In the genomic region with DNA sequence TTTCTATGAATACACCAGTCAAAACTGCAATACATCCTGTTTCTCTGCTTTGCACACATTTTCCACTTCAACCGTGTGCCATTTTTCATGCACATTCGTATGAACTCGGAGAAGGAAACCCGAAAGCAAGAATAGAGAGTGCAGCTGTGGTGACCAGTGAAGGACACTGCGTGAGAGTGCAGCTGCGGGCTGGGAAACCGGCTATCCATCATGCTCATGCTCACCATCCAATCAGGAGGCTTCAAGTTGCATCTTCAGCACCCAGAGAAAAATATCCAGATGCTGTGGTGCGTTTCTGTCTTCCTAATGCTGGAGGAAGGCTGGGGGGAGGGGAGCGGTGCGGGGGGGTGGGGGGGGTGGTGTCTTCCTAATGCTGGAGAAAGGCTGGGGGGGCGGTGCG, we compare ENCODE assay signal across 14 mouse cellular contexts. TPM values are rescaled to one million over a fixed set of nuclear protein-coding genes. Genes with fewer than 3 reads are reported as not detected.
DNase-seq lines count a peak whose midpoint lies in the region; ATAC-seq and TF ChIP-seq lines count a peak whose summit lies in the region.
"Had no signal": no experiment of that assay in that cellular context is flagged by ENCODE, and none has a peak within 500 bp of the region (broad histone marks: within the 10 kb centered on the region; RNA-seq: fewer than 3 reads in every experiment).

No protein-coding gene starts in this region.

- WGBS in embryonic facial prominence, embryonic 14.5 days, result 28% methylated on average over 8 of the region's 12 CpGs
- WGBS in hindbrain, embryonic 16.5 days, result 8% methylated on average over 8 of the region's 12 CpGs
- WGBS in midbrain, postnatal 0 days, result 13% methylated on average over 10 of the region's 12 CpGs

- H3K9ac ChIP-seq in embryonic facial prominence, embryonic 14.5 days (ENCODE audit: low read depth, low read length), result no peak overlapping the region
- H3K9ac ChIP-seq in hindbrain, embryonic 16.5 days (ENCODE audit: low read depth, low read length), result no peak overlapping the region; the same call in 1 of the 2 replicates
- no peak overlapping the region for H3K9ac ChIP-seq in midbrain, postnatal 0 days (replicated peaks; ENCODE audit: low read length, poor library complexity, severe bottlenecking)
- H3K9ac ChIP-seq: heart, embryonic 15.5 days had no signal

- ATAC-seq in frontal cortex, adult (ENCODE audit: low TSS enrichment), result peak; percentile 38; the same call in 1 of the 2 replicates
- no peak for ATAC-seq in embryonic facial prominence, embryonic 14.5 days (ENCODE audit: low read depth)
- peak; percentile 48; the same call in 1 of the 2 replicates for ATAC-seq in hindbrain, embryonic 16.5 days
- peak; percentile 66 for ATAC-seq in midbrain, postnatal 0 days (ENCODE audit: low FRiP score)

- DNase-seq in frontal cortex, postnatal 25 days (ENCODE audit: low spot score in 2 of 2), result no peak
- DNase-seq in embryonic facial prominence, embryonic 14.5 days (ENCODE audit: low spot score), result no peak
- peak; percentile 34 for DNase-seq in midbrain, postnatal 0 days (ENCODE audit: low spot score)
- DNase-seq in thymus, postnatal 0 days (ENCODE audit: low spot score), result no peak
- DNase-seq in MN1 (ENCODE audit: low spot score), result no peak
- no peak for DNase-seq in kidney, postnatal 14 days
- DNase-seq: adrenal gland, adult 2 months; cerebellum, adult 18-20 months; left cerebral cortex, postnatal 4 days; right cerebral cortex, postnatal 25 days had no signal

- no peaks in the 10 kb centered on the region for H3K27me3 ChIP-seq in embryonic facial prominence, embryonic 14.5 days (replicated peaks; ENCODE audit: control insufficient read depth, insufficient read depth, low read length)
- H3K27me3 ChIP-seq in hindbrain, embryonic 16.5 days (replicated peaks; ENCODE audit: control insufficient read depth, insufficient read depth, low read length), result no peaks in the 10 kb centered on the region; the same call in none of the 2 replicates
- H3K27me3 ChIP-seq in midbrain, postnatal 0 days (ENCODE audit: insufficient read depth, low read length), result 0 out of 2 replicates have a peak, but pooled peaks cover 3% of the 10 kb centered on the region

- no peak for TF ChIP-seq CTCF in midbrain, postnatal 0 days (IDR thresholded peaks at IDR 0.05)

- no peak overlapping the region for H3K27ac ChIP-seq in embryonic facial prominence, embryonic 14.5 days (replicated peaks; ENCODE audit: low read depth, low read length)
- no peak overlapping the region; the same call in 1 of the 2 replicates for H3K27ac ChIP-seq in hindbrain, embryonic 16.5 days (ENCODE audit: low read depth, low read length)
- no peak overlapping the region; the same call in 1 of the 2 replicates for H3K27ac ChIP-seq in midbrain, postnatal 0 days (ENCODE audit: low read depth, low read length)
- H3K27ac ChIP-seq: heart, embryonic 15.5 days; kidney, postnatal 0 days had no signal

- H3K4me1 ChIP-seq in embryonic facial prominence, embryonic 14.5 days (ENCODE audit: control insufficient read depth, insufficient read depth, low read length), result peaks cover 4% of the 10 kb centered on the region; the same call in 1 of the 2 replicates
- peaks cover 25% of the 10 kb centered on the region for H3K4me1 ChIP-seq in hindbrain, embryonic 16.5 days (ENCODE audit: control insufficient read depth, insufficient read depth, low read depth, low read length)
- H3K4me1 ChIP-seq in midbrain, postnatal 0 days (ENCODE audit: insufficient read depth, low read length), result peaks cover 3% of the 10 kb centered on the region; the same call in 1 of the 2 replicates
- H3K4me1 ChIP-seq: heart, embryonic 15.5 days had no signal

- peak overlapping the region; percentile 43; the same call in 1 of the 2 replicates for H3K4me2 ChIP-seq in embryonic facial prominence, embryonic 14.5 days (ENCODE audit: low read depth, low read length)
- peak overlapping the region; percentile 45 for H3K4me2 ChIP-seq in hindbrain, embryonic 16.5 days (ENCODE audit: low read length)
- H3K4me2 ChIP-seq in midbrain, postnatal 0 days (ENCODE audit: low read depth, low read length, poor library complexity, severe bottlenecking), result peak overlapping the region; percentile 51

- no peak overlapping the region for H3K4me3 ChIP-seq in embryonic facial prominence, embryonic 14.5 days (ENCODE audit: low read depth, low read length)
- H3K4me3 ChIP-seq in hindbrain, embryonic 16.5 days (ENCODE audit: low read length), result no peak overlapping the region
- H3K4me3 ChIP-seq in midbrain, postnatal 0 days (ENCODE audit: low read depth, low read length), result 0 out of 2 replicates have a peak overlapping the region, but pooled peaks have one; percentile 9
- H3K4me3 ChIP-seq: heart, embryonic 15.5 days had no signal

- no peaks in the 10 kb centered on the region for H3K36me3 ChIP-seq in embryonic facial prominence, embryonic 14.5 days (ENCODE audit: control insufficient read depth, insufficient read depth, low read length)
- no peaks in the 10 kb centered on the region for H3K36me3 ChIP-seq in hindbrain, embryonic 16.5 days (ENCODE audit: control insufficient read depth, insufficient read depth, low read length)
- H3K36me3 ChIP-seq in midbrain, postnatal 0 days (ENCODE audit: insufficient read depth, low read length), result no peaks in the 10 kb centered on the region
- H3K36me3 ChIP-seq: heart, embryonic 15.5 days had no signal

- H3K9me3 ChIP-seq in embryonic facial prominence, embryonic 14.5 days (ENCODE audit: control insufficient read depth, low read length), result no peaks in the 10 kb centered on the region
- no peaks in the 10 kb centered on the region for H3K9me3 ChIP-seq in hindbrain, embryonic 16.5 days (ENCODE audit: control insufficient read depth, low read length)
- no peaks in the 10 kb centered on the region for H3K9me3 ChIP-seq in midbrain, postnatal 0 days (ENCODE audit: low read length)
- H3K9me3 ChIP-seq: heart, embryonic 15.5 days had no signal

RNA-seq across cellular contexts. Expression of a gene that starts 3.5 kb away (rescaled TPM):
- 27.8 and 35.2 TPM in 2 replicates for polyA plus RNA-seq in embryonic facial prominence, embryonic 14.5 days (2014; fragmentation: Nextera tagmentation; extraction: Ambion mirVana)
- 5.3 and 7.3 TPM in 2 replicates for polyA plus RNA-seq in hindbrain, embryonic 16.5 days (2015; fragmentation: Nextera tagmentation; extraction: Ambion mirVana)
- total RNA-seq in midbrain, postnatal 0 days (2014; rRNA removed), result 1.3 and 2.5 TPM in 2 replicates
- polyA plus RNA-seq in midbrain, postnatal 0 days (2015; fragmentation: Nextera tagmentation; extraction: Ambion mirVana), result 1.8 and 2.2 TPM in 2 replicates
- 39.4 and 43.3 TPM in 2 replicates for polyA plus RNA-seq in thymus, postnatal 0 days (2015; fragmentation: Nextera tagmentation; extraction: Ambion mirVana)
